24 mouse cellular contexts compared by ENCODE assay signal in genomic region chr6:142973289-142973688, GRCm38 (mm10). TPM values are rescaled to one million over a fixed set of nuclear protein-coding genes. Genes with fewer than 3 reads are reported as not detected.
A peak's percentile ranks its signal among the peaks of the same experiment; 100 is the strongest.
DNase-seq lines count a peak whose midpoint lies in the region; ATAC-seq and TF ChIP-seq lines count a peak whose summit lies in the region.
"Had no signal": no experiment of that assay in that cellular context is flagged by ENCODE, and none has a peak within 500 bp of the region (broad histone marks: within the 10 kb centered on the region; RNA-seq: fewer than 3 reads in every experiment).

No protein-coding gene starts in this region.

- ATAC-seq in liver, embryonic 11.5 days (replicated peaks; ENCODE audit: low FRiP score), result no peak
- ATAC-seq: forebrain, embryonic 14.5 days; forebrain, embryonic 16.5 days had no signal

- H3K9ac ChIP-seq in liver, embryonic 11.5 days (ENCODE audit: low read depth, low read length), result no peak overlapping the region
- H3K9ac ChIP-seq: embryonic facial prominence, embryonic 13.5 days; embryonic facial prominence, embryonic 15.5 days; forebrain, embryonic 12.5 days had no signal

- 93% methylated on average over 7 of the region's 7 CpGs for WGBS in heart, embryonic 10.5 days
- WGBS in thymus, adult 2 months, result 96% methylated on average over 7 of the region's 7 CpGs
- WGBS in liver, embryonic 11.5 days, result 85% methylated on average over 7 of the region's 7 CpGs

- no peak overlapping the region for H3K4me3 ChIP-seq in heart, embryonic 10.5 days
- H3K4me3 ChIP-seq in thymus, adult 2 months (ENCODE audit: control insufficient read depth, insufficient read depth, low read length), result no peak overlapping the region
- H3K4me3 ChIP-seq in liver, embryonic 11.5 days (ENCODE audit: low read depth, low read length), result no peak overlapping the region
- H3K4me3 ChIP-seq: embryonic facial prominence, embryonic 13.5 days; embryonic facial prominence, embryonic 15.5 days; erythroblast, embryonic 14.5 days; forebrain, embryonic 10.5 days; forebrain, embryonic 12.5 days had no signal

- no peaks in the 10 kb centered on the region for H3K9me3 ChIP-seq in heart, embryonic 10.5 days
- no peaks in the 10 kb centered on the region for H3K9me3 ChIP-seq in liver, embryonic 11.5 days (ENCODE audit: control insufficient read depth, low read length)
- H3K9me3 ChIP-seq: embryonic facial prominence, embryonic 13.5 days; embryonic facial prominence, embryonic 15.5 days; forebrain, embryonic 10.5 days; forebrain, embryonic 12.5 days had no signal

- DNase-seq in heart, embryonic 10.5 days (ENCODE audit: low spot score), result peak; percentile 61
- no peak for DNase-seq in heart, postnatal 36 days
- DNase-seq in thymus, postnatal 4 days, result peak; percentile 2
- no peak for DNase-seq in thymus, adult 2 months
- no peak for DNase-seq in liver, embryonic 11.5 days (ENCODE audit: low spot score)
- DNase-seq: adrenal gland, adult 2 months; adrenal gland, postnatal 10 days; adrenal gland, postnatal 25 days; cerebellum, adult 11 months; cerebellum, adult 18-20 months; cerebellum, adult 8-10 months; cerebellum, adult 9-11 months; cerebellum, postnatal 14 days; cerebellum, postnatal 36 days; embryo, embryonic 11 days had no signal

- TF ChIP-seq CTCF in thymus, adult 2 months (IDR thresholded peaks at IDR 0.05; ENCODE audit: borderline replicate concordance, control insufficient read depth, extremely low read depth, insufficient read depth, low read length, poor library complexity), result no peak

- intact Hi-C loops in heart, postnatal 36 days (cut with DNase I), result no loop called here

- H3K4me1 ChIP-seq in heart, embryonic 10.5 days, result no peaks in the 10 kb centered on the region
- peaks cover 6% of the 10 kb centered on the region for H3K4me1 ChIP-seq in thymus, adult 2 months (replicated peaks; ENCODE audit: control insufficient read depth, insufficient read depth, low read length)
- H3K4me1 ChIP-seq in liver, embryonic 11.5 days (replicated peaks; ENCODE audit: control insufficient read depth, insufficient read depth, low read length), result no peaks in the 10 kb centered on the region
- H3K4me1 ChIP-seq: embryonic facial prominence, embryonic 13.5 days; embryonic facial prominence, embryonic 15.5 days; forebrain, embryonic 10.5 days; forebrain, embryonic 12.5 days had no signal

- H3K4me2 ChIP-seq in liver, embryonic 11.5 days, result no peak overlapping the region
- H3K4me2 ChIP-seq: embryonic facial prominence, embryonic 13.5 days; embryonic facial prominence, embryonic 15.5 days; forebrain, embryonic 12.5 days had no signal

- no peak for TF ChIP-seq POLR2A in thymus, adult 2 months (IDR thresholded peaks at IDR 0.05; ENCODE audit: control insufficient read depth, extremely low read depth, insufficient read depth, low read length, poor library complexity)

- H3K36me3 ChIP-seq in heart, embryonic 10.5 days, result no peaks in the 10 kb centered on the region
- H3K36me3 ChIP-seq in thymus, adult 2 months (ENCODE audit: control insufficient read depth, insufficient read depth, low read length), result no peaks in the 10 kb centered on the region
- no peaks in the 10 kb centered on the region for H3K36me3 ChIP-seq in liver, embryonic 11.5 days (ENCODE audit: control insufficient read depth, insufficient read depth, low read length)
- H3K36me3 ChIP-seq: embryonic facial prominence, embryonic 13.5 days; embryonic facial prominence, embryonic 15.5 days; forebrain, embryonic 10.5 days; forebrain, embryonic 12.5 days had no signal

- H3K27me3 ChIP-seq in heart, embryonic 10.5 days (ENCODE audit: insufficient read depth, poor library complexity, severe bottlenecking), result no peaks in the 10 kb centered on the region
- no peaks in the 10 kb centered on the region for H3K27me3 ChIP-seq in thymus, adult 2 months (ENCODE audit: control insufficient read depth, insufficient read depth, low read length)
- no peaks in the 10 kb centered on the region for H3K27me3 ChIP-seq in liver, embryonic 11.5 days (replicated peaks; ENCODE audit: control insufficient read depth, insufficient read depth, low read length)
- H3K27me3 ChIP-seq: embryonic facial prominence, embryonic 13.5 days; embryonic facial prominence, embryonic 15.5 days; forebrain, embryonic 12.5 days had no signal

- no peak overlapping the region for H3K27ac ChIP-seq in heart, embryonic 10.5 days
- no peak overlapping the region for H3K27ac ChIP-seq in thymus, adult 2 months (ENCODE audit: control insufficient read depth, insufficient read depth, low read length)
- no peak overlapping the region for H3K27ac ChIP-seq in liver, embryonic 11.5 days (ENCODE audit: low read depth, low read length)
- H3K27ac ChIP-seq: embryonic facial prominence, embryonic 13.5 days; embryonic facial prominence, embryonic 15.5 days; forebrain, embryonic 10.5 days; forebrain, embryonic 12.5 days had no signal

RNA-seq across cellular contexts. Expression of gene St8sia1, which starts 9.0 kb away (rescaled TPM):
- polyA plus RNA-seq in heart, embryonic 10.5 days (2016; fragmentation: Nextera tagmentation; extraction: Ambion mirVana), result 3.1 and 3.4 TPM in 2 replicates
- under 1 TPM; 0.11 to 0.39 TPM for total RNA-seq in heart, postnatal 36 days (2021)
- polyA plus RNA-seq in thymus, adult 2 months (2012; rRNA removed), result 22.6 and 26.4 TPM in 2 replicates
- polyA plus RNA-seq in liver, embryonic 11.5 days (2014; fragmentation: Nextera tagmentation; extraction: Ambion mirVana), result 1.2 and 2.1 TPM in 2 replicates
- total RNA-seq: MEL had no signal
- polyA plus RNA-seq: C2C12; erythroblast, embryonic 14.5 days had no signal

Comparison
In these comparisons a context has a peak if more than half of its experiments do, and no peak if none do; other contexts are left out.
1. DNase-seq: peak in heart, embryonic 10.5 days (single experiment) and thymus, postnatal 4 days (single experiment); none in heart, postnatal 36 days (0 of 2), thymus, adult 2 months (single experiment) and liver, embryonic 11.5 days (single experiment).